Mouse (Mus musculus): Measurements from ENCODE around the gene St5. TPM values are rescaled to one million over a fixed set of nuclear protein-coding genes. Genes with fewer than 3 reads are reported as not detected.

The St5 gene
- polyA plus RNA-seq, 1 experiment = 21.7 TPM

DNA sequence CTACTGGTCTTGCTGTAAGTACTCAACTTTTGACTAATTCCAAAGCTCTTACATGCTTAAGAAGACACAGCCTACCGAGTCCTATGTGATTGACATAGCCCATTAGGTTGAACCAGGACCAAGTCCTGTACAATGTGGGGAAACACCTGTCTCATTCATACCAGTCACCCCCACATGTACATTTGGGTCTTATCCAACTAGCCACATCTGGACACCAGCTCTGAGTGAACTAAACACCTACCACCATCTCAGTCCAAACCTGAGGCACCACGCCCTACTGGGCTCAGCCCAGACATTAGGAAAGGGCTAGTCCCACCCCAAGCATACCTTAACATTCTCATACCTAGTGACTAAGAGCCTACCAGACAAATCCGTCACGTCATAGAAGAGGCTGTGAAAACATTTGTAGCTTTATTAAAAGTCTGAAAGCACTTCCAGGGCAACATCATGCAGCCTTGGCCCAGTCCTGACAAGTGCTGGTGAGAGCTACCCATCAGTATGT is 135.0 kb downstream of the St5 start:
- H3K27ac ChIP-seq (ENCODE audit: control insufficient read depth, insufficient read depth, low read length) = no peak overlapping the region
- TF ChIP-seq POLR2A (IDR thresholded peaks at IDR 0.05; ENCODE audit: control insufficient read depth, extremely low read depth, insufficient read depth, low read length, poor library complexity) (no peak), CTCF (IDR thresholded peaks at IDR 0.05; ENCODE audit: borderline replicate concordance, control insufficient read depth, extremely low read depth, insufficient read depth, low read length, poor library complexity) (no peak)
- DNase-seq = no peak

GRCm38 (mm10) chr7:109566841-109567768 is 136.3 kb downstream of the St5 start:
- TF ChIP-seq CTCF (IDR thresholded peaks at IDR 0.05; ENCODE audit: borderline replicate concordance, control insufficient read depth, extremely low read depth, insufficient read depth, low read length, poor library complexity) = no peak
- no peak for TF ChIP-seq POLR2A (IDR thresholded peaks at IDR 0.05; ENCODE audit: control insufficient read depth, extremely low read depth, insufficient read depth, low read length, poor library complexity)
- 93% methylated on average over 11 of the region's 11 CpGs for WGBS
- no peak for DNase-seq
- no peaks in the 10 kb centered on the region for H3K36me3 ChIP-seq (ENCODE audit: control insufficient read depth, insufficient read depth, low read length)
- no peak overlapping the region for H3K4me3 ChIP-seq (ENCODE audit: control insufficient read depth, insufficient read depth, low read length)
- H3K4me1 ChIP-seq (replicated peaks; ENCODE audit: control insufficient read depth, insufficient read depth, low read length) = peaks cover 2% of the 10 kb centered on the region; the same call in 1 of the 2 replicates
- H3K27ac ChIP-seq (ENCODE audit: control insufficient read depth, insufficient read depth, low read length) = no peak overlapping the region
- H3K27me3 ChIP-seq (ENCODE audit: control insufficient read depth, insufficient read depth, low read length) = no peaks in the 10 kb centered on the region

More for the DNA sequence above, 135.0 kb downstream of the St5 start:
- Histone ChIP-seq H3K4me1 (replicated peaks; ENCODE audit: control insufficient read depth, insufficient read depth, low read length) (no peaks in the 10 kb centered on the region), H3K4me3 (ENCODE audit: control insufficient read depth, insufficient read depth, low read length) (no peak overlapping the region), H3K36me3 (ENCODE audit: control insufficient read depth, insufficient read depth, low read length) (no peaks in the 10 kb centered on the region), H3K27me3 (ENCODE audit: control insufficient read depth, insufficient read depth, low read length) (no peaks in the 10 kb centered on the region)
- WGBS = 93% methylated on average over 4 of the region's 4 CpGs

- no peaks in the 10 kb centered on the region for H3K36me3 ChIP-seq (ENCODE audit: control insufficient read depth, insufficient read depth, low read length)
- H3K4me1 ChIP-seq (replicated peaks; ENCODE audit: control insufficient read depth, insufficient read depth, low read length) = peaks cover 2% of the 10 kb centered on the region; the same call in 1 of the 2 replicates
- TF ChIP-seq CTCF (IDR thresholded peaks at IDR 0.05; ENCODE audit: borderline replicate concordance, control insufficient read depth, extremely low read depth, insufficient read depth, low read length, poor library complexity) (no peak), POLR2A (IDR thresholded peaks at IDR 0.05; ENCODE audit: control insufficient read depth, extremely low read depth, insufficient read depth, low read length, poor library complexity) (no peak)
- H3K27me3 ChIP-seq (ENCODE audit: control insufficient read depth, insufficient read depth, low read length) = no peaks in the 10 kb centered on the region
- H3K4me3 ChIP-seq (ENCODE audit: control insufficient read depth, insufficient read depth, low read length) = no peak overlapping the region
- no peak for DNase-seq
- H3K27ac ChIP-seq (ENCODE audit: control insufficient read depth, insufficient read depth, low read length) = no peak overlapping the region
Observed at GRCm38 (mm10) chr7:109566327-109566726, 137.1 kb downstream of the St5 start.

- WGBS = 87% methylated on average over 4 of the region's 4 CpGs
- no peak for DNase-seq
- no peak overlapping the region for H3K27ac ChIP-seq (ENCODE audit: control insufficient read depth, insufficient read depth, low read length)
- H3K36me3 ChIP-seq (ENCODE audit: control insufficient read depth, insufficient read depth, low read length) = no peaks in the 10 kb centered on the region
- TF ChIP-seq CTCF (IDR thresholded peaks at IDR 0.05; ENCODE audit: borderline replicate concordance, control insufficient read depth, extremely low read depth, insufficient read depth, low read length, poor library complexity) (no peak), POLR2A (IDR thresholded peaks at IDR 0.05; ENCODE audit: control insufficient read depth, extremely low read depth, insufficient read depth, low read length, poor library complexity) (no peak)
- H3K4me3 ChIP-seq (ENCODE audit: control insufficient read depth, insufficient read depth, low read length) = no peak overlapping the region
- peaks cover 2% of the 10 kb centered on the region; the same call in 1 of the 2 replicates for H3K4me1 ChIP-seq (replicated peaks; ENCODE audit: control insufficient read depth, insufficient read depth, low read length)
- H3K27me3 ChIP-seq (ENCODE audit: control insufficient read depth, insufficient read depth, low read length) = no peaks in the 10 kb centered on the region
Observed at GRCm38 (mm10) chr7:109563775-109564362, 139.5 kb downstream of the St5 start.

GRCm38 (mm10) chr7:109562676-109563075 is 140.7 kb downstream of the St5 start:
- no peak overlapping the region for H3K27ac ChIP-seq (ENCODE audit: control insufficient read depth, insufficient read depth, low read length)
- H3K27me3 ChIP-seq (ENCODE audit: control insufficient read depth, insufficient read depth, low read length) = no peaks in the 10 kb centered on the region
- DNase-seq = no peak
- no peak overlapping the region for H3K4me3 ChIP-seq (ENCODE audit: control insufficient read depth, insufficient read depth, low read length)
- no peaks in the 10 kb centered on the region for H3K36me3 ChIP-seq (ENCODE audit: control insufficient read depth, insufficient read depth, low read length)
- WGBS = 80% methylated on average over 5 of the region's 5 CpGs
- TF ChIP-seq CTCF (IDR thresholded peaks at IDR 0.05; ENCODE audit: borderline replicate concordance, control insufficient read depth, extremely low read depth, insufficient read depth, low read length, poor library complexity) = no peak
- no peak for TF ChIP-seq POLR2A (IDR thresholded peaks at IDR 0.05; ENCODE audit: control insufficient read depth, extremely low read depth, insufficient read depth, low read length, poor library complexity)
- peaks cover 2% of the 10 kb centered on the region; the same call in 1 of the 2 replicates for H3K4me1 ChIP-seq (replicated peaks; ENCODE audit: control insufficient read depth, insufficient read depth, low read length)

DNA sequence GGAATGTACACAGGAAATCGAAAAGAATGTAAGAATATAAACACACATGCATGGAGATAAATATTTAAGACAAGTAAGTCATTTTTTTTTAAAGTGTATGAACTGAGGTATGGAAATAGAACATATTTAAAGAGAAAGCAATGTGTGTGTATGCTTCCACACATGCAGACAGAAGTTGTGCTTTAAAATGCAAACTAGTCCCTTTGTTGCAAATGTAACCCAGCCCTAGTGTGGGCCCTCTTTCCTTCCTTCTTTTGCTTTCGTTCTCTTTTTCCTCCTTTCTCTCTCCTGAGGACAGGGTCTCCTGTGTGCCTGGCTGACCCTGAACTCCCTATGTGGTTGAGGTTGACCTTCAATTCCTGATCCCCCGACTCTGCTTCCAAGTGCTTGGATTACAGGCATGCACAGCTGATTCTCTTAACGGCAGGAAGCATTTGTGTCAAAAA is 141.2 kb downstream of the St5 start:
- no peak overlapping the region for H3K4me3 ChIP-seq (ENCODE audit: control insufficient read depth, insufficient read depth, low read length)
- no peak for TF ChIP-seq CTCF (IDR thresholded peaks at IDR 0.05; ENCODE audit: borderline replicate concordance, control insufficient read depth, extremely low read depth, insufficient read depth, low read length, poor library complexity)
- no peak for TF ChIP-seq POLR2A (IDR thresholded peaks at IDR 0.05; ENCODE audit: control insufficient read depth, extremely low read depth, insufficient read depth, low read length, poor library complexity)
- DNase-seq = no peak
- no peaks in the 10 kb centered on the region for H3K36me3 ChIP-seq (ENCODE audit: control insufficient read depth, insufficient read depth, low read length)
- H3K27me3 ChIP-seq (ENCODE audit: control insufficient read depth, insufficient read depth, low read length) = no peaks in the 10 kb centered on the region
- no peak overlapping the region for H3K27ac ChIP-seq (ENCODE audit: control insufficient read depth, insufficient read depth, low read length)
- WGBS = 42% methylated on average over 4 of the region's 4 CpGs
- peaks cover 2% of the 10 kb centered on the region; the same call in 1 of the 2 replicates for H3K4me1 ChIP-seq (replicated peaks; ENCODE audit: control insufficient read depth, insufficient read depth, low read length)
